Mouse (Mus musculus): ENCODE measurements at regions not wholly inside any gene's neighbourhood (a gene's known extent, or its start where the extent isn't known, plus 50 kb on each side); places are given as distances from the start of the nearest gene placed in this dataset.

DNA sequence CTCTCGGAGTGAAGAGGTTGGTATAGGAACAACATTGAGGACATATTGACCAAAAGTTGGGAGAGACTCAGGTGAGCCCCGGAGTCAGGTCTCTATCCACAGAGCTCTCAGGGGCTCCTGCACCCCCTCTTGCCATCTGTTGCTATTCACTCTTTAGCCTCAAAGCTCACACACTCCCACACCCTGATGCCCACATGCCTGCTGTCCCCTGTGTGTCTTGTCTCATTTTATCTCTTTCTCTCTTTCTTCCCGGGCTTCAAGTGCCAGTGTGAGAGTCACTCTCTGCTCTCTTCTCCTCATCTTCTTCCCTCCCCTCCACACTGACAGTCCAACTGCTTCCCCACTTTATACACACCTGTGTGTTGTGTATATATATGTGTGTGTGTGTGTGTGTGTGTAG is 141.0 kb upstream of the Mdm1 start:
- no peak for TF ChIP-seq GATA1 (IDR thresholded peaks at IDR 0.05; ENCODE audit: low read length)
- no peak for TF ChIP-seq TAL1 (IDR thresholded peaks at IDR 0.05; ENCODE audit: low read length)

Measured in erythroblast, embryonic 14.5 days (primary cell).